Mouse (Mus musculus) kidney, postnatal 0 days (tissue): ENCODE measurements around the gene Cryl1. TPM values are rescaled to one million over a fixed set of nuclear protein-coding genes. Genes with fewer than 3 reads are reported as not detected.

Experiments used
- ATAC-seq: fragments of 200-750 bp; cut with Nextera tagmentation; replicated peaks from 2 replicates; pipeline ENCODE4 v1.8.0; 2017; ENCODE audit warnings: low read depth, moderate number of reproducible peaks, moderate TSS enrichment, moderate library complexity; ENCODE audit not compliant: low FRiP score
- DNase-seq: peaks from one replicate; pipeline ENCODE4 v3.0.0-alpha.2; 2016; ENCODE audit warnings: low spot score
- H3K27ac ChIP-seq: fragments of 300-500 bp; sonication (generic); 2 replicates; pipeline ENCODE4 v1.5.1; 2014; ENCODE audit warnings: mild to moderate bottlenecking
- H3K27me3 ChIP-seq: fragments of 300-500 bp; sonication (generic); 2 replicates; pipeline ENCODE4 v1.6.1; 2014; ENCODE audit warnings: low read length, mixed read lengths; ENCODE audit not compliant: insufficient read depth
- H3K36me3 ChIP-seq: fragments of 300-500 bp; sonication (generic); 2 replicates; pipeline ENCODE4 v1.6.1; 2014; ENCODE audit warnings: low read length, mixed read lengths; ENCODE audit not compliant: insufficient read depth
- H3K4me1 ChIP-seq: fragments of 300-500 bp; sonication (generic); replicated peaks from 2 replicates; pipeline ENCODE4 v1.6.1; 2014; ENCODE audit warnings: antibody characterized with exemption, low read length, mixed read lengths; ENCODE audit not compliant: insufficient read depth
- H3K4me2 ChIP-seq: fragments of 300-500 bp; sonication (generic); 2 replicates; pipeline ENCODE4 v1.6.1; 2014; ENCODE audit warnings: mild to moderate bottlenecking, low read length, moderate library complexity, mixed read lengths
- H3K4me3 ChIP-seq: fragments of 300-500 bp; sonication (generic); replicated peaks from 2 replicates; pipeline ENCODE4 v1.5.1; 2014; ENCODE audit warnings: low read depth, low read length
- H3K9ac ChIP-seq: fragments of 300-500 bp; sonication (generic); 2 replicates; pipeline ENCODE4 v1.6.1; 2014; ENCODE audit warnings: low read depth, low read length
- H3K9me3 ChIP-seq: fragments of 300-500 bp; sonication (generic); replicated peaks from 2 replicates; pipeline ENCODE4 v1.6.1; 2016; ENCODE audit warnings: low read length, inconsistent platforms, mixed read lengths
- CTCF ChIP-seq: IDR thresholded peaks from 2 replicates; pipeline ENCODE4 v1.5.1; 2016; ENCODE audit warnings: antibody characterized with exemption, low read depth, mild to moderate bottlenecking, moderate library complexity
- WGBS: fragments of 180-500 bp; shearing (Covaris S2); extraction: QIAGEN DNeasy Blood & Tissue Kit; methylation state at CpG from one replicate; pipeline ENCODE4 v1.1.7; 2014; 5-methylcytosine and 5-hydroxymethylcytosine counted together
- polyA plus RNA-seq: library from polyadenylated mRNA; unstranded; fragments of >200 nt; fragmentation: Nextera tagmentation; extraction: Ambion mirVana; gene quantifications from 2 replicates; pipeline ENCODE4 v1.2.1, GENCODE M21; 2015

Cryl1 gene
- polyA plus RNA-seq, 1 experiment from 2014 or later: 100 TPM

DNA sequence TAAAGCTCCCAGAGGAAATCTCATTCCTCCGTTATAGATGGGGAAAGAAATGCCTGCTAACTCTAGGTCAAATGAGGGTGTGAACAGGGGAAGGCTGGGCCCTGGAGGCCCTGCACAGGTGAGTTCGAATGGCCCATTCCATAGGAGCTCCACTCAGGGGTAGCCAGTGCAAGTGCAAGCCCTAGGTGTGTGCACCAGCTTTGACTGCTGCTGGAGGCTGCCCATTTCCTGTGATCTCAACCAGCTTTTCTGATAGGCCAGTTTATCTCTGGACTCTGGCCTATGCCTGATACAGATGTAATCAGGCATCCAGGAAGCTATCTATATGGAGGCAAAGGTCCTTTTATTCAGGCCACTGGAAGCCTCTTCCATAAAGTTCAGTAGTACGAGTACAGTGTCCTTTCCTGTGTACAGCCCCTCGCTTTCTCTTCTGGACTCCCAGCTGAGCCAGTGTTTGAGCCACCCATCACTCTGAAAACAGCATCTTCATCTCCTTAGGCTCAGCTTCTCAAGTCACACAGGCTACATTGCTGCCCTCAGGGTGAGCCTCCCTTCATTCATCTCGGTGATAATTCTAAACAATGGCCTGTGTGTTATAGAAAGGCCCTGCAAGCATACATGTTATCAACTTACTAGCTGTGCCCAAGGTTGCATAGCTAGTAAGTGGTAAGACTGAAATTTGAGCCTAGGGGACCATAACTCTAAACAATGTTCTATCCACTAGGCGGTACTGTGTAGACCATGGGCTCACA is 167.9 kb downstream of the Cryl1 start:
- Histone ChIP-seq H3K9me3 (no peaks in the 10 kb centered on the region), H3K36me3 (no peaks in the 10 kb centered on the region), H3K9ac (no peak overlapping the region), H3K27ac (no peak overlapping the region), H3K4me1 (no peaks in the 10 kb centered on the region), H3K27me3 (no peaks in the 10 kb centered on the region), H3K4me2 (no peak overlapping the region), H3K4me3 (no peak overlapping the region)
- no peak for ATAC-seq
- TF ChIP-seq CTCF: no peak
- WGBS: 65% methylated on average over 6 of the region's 6 CpGs
- DNase-seq: no peak

Other genes with a start within 250 kb of the Cryl1 start
- 9.3 and 10.8 TPM in 2 replicates for gene Ift88, start 25.5 kb upstream of the Cryl1 start, polyA plus RNA-seq
- 2.3 and 3.6 TPM in 2 replicates for gene Il17d, start 126.2 kb upstream of the Cryl1 start, polyA plus RNA-seq
- gene Eef1akmt1, start 173.1 kb upstream of the Cryl1 start, polyA plus RNA-seq: 80.6 and 84.4 TPM in 2 replicates